8 mouse cellular contexts compared by ENCODE assay signal in genomic region chr12:58268563-58269501, GRCm38 (mm10). TPM values are rescaled to one million over a fixed set of nuclear protein-coding genes. Genes with fewer than 3 reads are reported as not detected.
DNase-seq lines count a peak whose midpoint lies in the region; ATAC-seq and TF ChIP-seq lines count a peak whose summit lies in the region.

Gene Clec14a (minus strand): TSS chr12:58269290.

- H3K79me2 ChIP-seq in liver, adult 2 months (ENCODE audit: control insufficient read depth, insufficient read depth, low read length) = peaks cover 3% of the 10 kb centered on the region; the same call in 1 of the 2 replicates

- no peaks in the 10 kb centered on the region for H3K36me3 ChIP-seq in hindbrain, embryonic 16.5 days (ENCODE audit: control insufficient read depth, insufficient read depth, low read length)
- H3K36me3 ChIP-seq in liver, adult 2 months (ENCODE audit: control insufficient read depth, insufficient read depth, low read length) = no peaks in the 10 kb centered on the region
- no peaks in the 10 kb centered on the region for H3K36me3 ChIP-seq in midbrain, postnatal 0 days (ENCODE audit: insufficient read depth, low read length)

- H3K4me1 ChIP-seq in hindbrain, embryonic 16.5 days (ENCODE audit: control insufficient read depth, insufficient read depth, low read depth, low read length) = peaks cover 8% of the 10 kb centered on the region
- H3K4me1 ChIP-seq in liver, adult 2 months (ENCODE audit: control insufficient read depth, insufficient read depth, low read length) = no peaks in the 10 kb centered on the region; the same call in 1 of the 2 replicates
- H3K4me1 ChIP-seq in midbrain, postnatal 0 days (ENCODE audit: insufficient read depth, low read length) = 0 out of 2 replicates have a peak, but pooled peaks cover 3% of the 10 kb centered on the region

- H3K4me3 ChIP-seq in hindbrain, embryonic 16.5 days (ENCODE audit: low read length) = peak within 1 kb of the TSS; percentile 46
- peak within 1 kb of the TSS; percentile 68 for H3K4me3 ChIP-seq in liver, adult 2 months (ENCODE audit: insufficient read depth, low read depth, low read length)
- peak within 1 kb of the TSS; percentile 43 for H3K4me3 ChIP-seq in midbrain, postnatal 0 days (ENCODE audit: low read depth, low read length)

- H3K4me2 ChIP-seq in hindbrain, embryonic 16.5 days (ENCODE audit: low read length) = peak within 1 kb of the TSS; percentile 79
- peak within 1 kb of the TSS; percentile 79 for H3K4me2 ChIP-seq in midbrain, postnatal 0 days (ENCODE audit: low read depth, low read length, poor library complexity, severe bottlenecking)

- H3K9me3 ChIP-seq in hindbrain, embryonic 16.5 days (ENCODE audit: control insufficient read depth, low read length) = no peaks in the 10 kb centered on the region
- no peaks in the 10 kb centered on the region for H3K9me3 ChIP-seq in midbrain, postnatal 0 days (ENCODE audit: low read length)

- no peaks in the 10 kb centered on the region; the same call in 1 of the 2 replicates for H3K27me3 ChIP-seq in hindbrain, embryonic 16.5 days (replicated peaks; ENCODE audit: control insufficient read depth, insufficient read depth, low read length)
- no peaks in the 10 kb centered on the region for H3K27me3 ChIP-seq in liver, adult 2 months (ENCODE audit: control insufficient read depth, insufficient read depth, low read length)
- H3K27me3 ChIP-seq in midbrain, postnatal 0 days (ENCODE audit: insufficient read depth, low read length) = no peaks in the 10 kb centered on the region

- 8% methylated on average over 32 of the region's 32 CpGs for WGBS in hindbrain, embryonic 16.5 days
- 12% methylated on average over 32 of the region's 32 CpGs for WGBS in liver, adult 2 months
- WGBS in midbrain, postnatal 0 days = 10% methylated on average over 32 of the region's 32 CpGs

- peak; percentile 7 to 16 for DNase-seq in cerebellum, postnatal 25 days
- DNase-seq in cerebellum, adult 8-10 months = no peak
- DNase-seq in brain, embryonic 14.5 days (ENCODE audit: low read depth) = peak; percentile 69
- peak; percentile 32 for DNase-seq in gastrocnemius, postnatal 14 days
- peak; percentile 27 for DNase-seq in liver, adult 2 months (ENCODE audit: extremely low read depth, low read depth, low spot score)
- peak; percentile 26 for DNase-seq in midbrain, postnatal 0 days (ENCODE audit: low spot score)
- peak; percentile 51 for DNase-seq in yolk sac, embryonic 10.5 days (ENCODE audit: low spot score)

- peak within 1 kb of the TSS; percentile 59; the same call in 1 of the 2 replicates for H3K27ac ChIP-seq in hindbrain, embryonic 16.5 days (ENCODE audit: low read depth, low read length)
- H3K27ac ChIP-seq in liver, adult 2 months (replicated peaks; ENCODE audit: insufficient read depth, low read depth, low read length) = peak within 1 kb of the TSS; percentile 77
- no peak within 1 kb of the TSS for H3K27ac ChIP-seq in midbrain, postnatal 0 days (ENCODE audit: low read depth, low read length)

- TF ChIP-seq CTCF in brain, embryonic 14.5 days (IDR thresholded peaks at IDR 0.05; ENCODE audit: borderline replicate concordance, extremely low read depth, insufficient read depth, insufficient read length) = no peak
- no peak for TF ChIP-seq CTCF in liver, adult 2 months (IDR thresholded peaks at IDR 0.05; ENCODE audit: low read depth, low read length)
- no peak for TF ChIP-seq CTCF in midbrain, postnatal 0 days (IDR thresholded peaks at IDR 0.05)

- peak within 1 kb of the TSS; percentile 65 for H3K9ac ChIP-seq in hindbrain, embryonic 16.5 days (ENCODE audit: low read depth, low read length)
- peak within 1 kb of the TSS; percentile 82 for H3K9ac ChIP-seq in liver, adult 2 months (ENCODE audit: low read depth, low read length)
- peak within 1 kb of the TSS; percentile 48 for H3K9ac ChIP-seq in midbrain, postnatal 0 days (replicated peaks; ENCODE audit: low read length, poor library complexity, severe bottlenecking)

- no peak for TF ChIP-seq POLR2A in brain, embryonic 14.5 days (IDR thresholded peaks at IDR 0.05; ENCODE audit: borderline replicate concordance, extremely low read depth, insufficient read depth, insufficient read length, poor library complexity, severe bottlenecking)
- peak; percentile 50; the same call in 1 of the 2 replicates for TF ChIP-seq POLR2A in liver, adult 2 months (IDR thresholded peaks at IDR 0.05; ENCODE audit: extremely low read depth, insufficient read depth, low read length)

- intact Hi-C loops in gastrocnemius, postnatal 14 days (cut with DNase I; ENCODE audit: low total_unique reads) = no loop called here

- ATAC-seq in hindbrain, embryonic 16.5 days = peak; percentile 86
- ATAC-seq in midbrain, postnatal 0 days (ENCODE audit: low FRiP score) = peak; percentile 81

RNA-seq across cellular contexts. Expression of gene Clec14a, which starts in this region (rescaled TPM):
- polyA plus RNA-seq in brain, embryonic 14.5 days (2012; rRNA removed) = 3.3 and 5.3 TPM in 2 replicates
- total RNA-seq in gastrocnemius, postnatal 14 days (2021) = 10 to 100 TPM; 11.7 to 12.7 TPM
- polyA plus RNA-seq in hindbrain, embryonic 16.5 days (2015; fragmentation: Nextera tagmentation; extraction: Ambion mirVana) = 6.8 and 8.3 TPM in 2 replicates
- 20.3 and 20.5 TPM in 2 replicates for total RNA-seq in liver, adult 2 months (2014; rRNA removed)
- polyA plus RNA-seq in liver, adult 2 months (2012; rRNA removed) = 2.6 and 4.5 TPM in 2 replicates
- total RNA-seq in midbrain, postnatal 0 days (2014; rRNA removed) = 6.0 and 8.7 TPM in 2 replicates
- polyA plus RNA-seq in midbrain, postnatal 0 days (2015; fragmentation: Nextera tagmentation; extraction: Ambion mirVana) = 6.5 TPM in 2 replicates
